Mouse (Mus musculus) monocyte, adult 2 months (primary cell): ENCODE data around the gene 0610009B22Rik.
A peak's percentile ranks its signal among the peaks of the same experiment; 100 is the strongest.

Source experiments
- DNase-seq, 2 experiments: peaks; one replicate each; pipeline ENCODE4 v3.0.0; 2022; ENCODE audit warnings: low spot score in 2 of 2, low read depth in 1 of 2

0610009B22Rik gene

GRCm38 (mm10) chr11:51661867-51662365, 26.8 kb downstream of the 0610009B22Rik start:
- no peak for DNase-seq

DNA sequence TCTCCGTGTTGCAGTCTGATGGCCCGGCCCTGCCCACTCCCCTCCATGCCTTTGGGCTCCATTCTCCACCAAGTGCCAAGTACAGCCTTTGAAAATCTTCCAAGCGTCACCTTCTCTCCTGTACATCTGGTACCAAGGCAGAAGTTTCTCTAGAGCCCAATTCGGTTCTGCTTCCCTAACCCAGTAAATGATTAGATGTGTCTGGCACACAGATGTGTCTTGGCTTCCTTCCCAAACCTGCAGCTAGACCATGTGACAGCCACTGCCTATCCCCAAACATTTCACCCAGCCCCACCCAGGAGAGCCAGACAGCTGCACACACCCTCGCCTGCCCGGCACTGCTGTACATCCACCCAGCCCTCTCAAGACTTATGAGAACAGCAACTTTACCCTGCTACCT, 30.0 kb downstream of the 0610009B22Rik start:
- DNase-seq: no peak

GRCm38 (mm10) chr11:51658291-51658690, 30.4 kb downstream of the 0610009B22Rik start:
- no peak for DNase-seq

DNA sequence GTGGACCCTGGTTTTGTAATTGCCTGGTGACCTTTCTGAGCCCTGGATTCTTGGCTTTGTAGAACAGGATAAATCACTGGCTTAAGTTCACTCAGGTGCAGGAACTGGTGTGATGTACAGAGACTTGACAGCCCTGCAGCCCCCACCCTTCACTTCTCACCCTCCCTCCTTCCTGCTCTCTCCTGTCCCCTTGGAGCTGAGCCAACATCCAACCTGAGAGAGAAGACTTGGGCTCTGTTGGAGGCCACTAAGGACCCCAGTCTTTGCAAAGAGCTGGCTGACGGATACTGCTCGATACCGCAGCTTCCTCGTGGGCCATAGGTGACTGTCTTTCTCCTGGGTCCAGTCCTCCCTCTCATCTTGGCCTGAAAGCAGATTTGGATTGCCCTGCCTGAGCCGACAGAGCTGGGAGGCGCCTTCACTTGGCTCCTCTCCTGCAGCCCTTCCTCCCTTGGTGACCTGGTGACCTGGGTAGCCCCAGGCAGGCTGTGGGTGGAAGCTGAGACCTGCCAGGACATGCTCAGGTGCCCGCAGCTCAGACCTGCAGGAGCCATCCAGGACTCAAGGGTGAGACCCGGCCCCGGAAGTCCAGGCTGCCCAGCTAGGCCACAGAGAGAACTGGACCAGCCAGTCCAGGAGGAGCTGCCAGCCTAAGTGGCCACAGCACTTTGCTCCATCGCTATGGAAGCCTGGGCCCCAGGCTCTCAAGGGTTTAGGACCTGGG, 31.7 kb downstream of the 0610009B22Rik start:
- DNase-seq: no peak

DNA sequence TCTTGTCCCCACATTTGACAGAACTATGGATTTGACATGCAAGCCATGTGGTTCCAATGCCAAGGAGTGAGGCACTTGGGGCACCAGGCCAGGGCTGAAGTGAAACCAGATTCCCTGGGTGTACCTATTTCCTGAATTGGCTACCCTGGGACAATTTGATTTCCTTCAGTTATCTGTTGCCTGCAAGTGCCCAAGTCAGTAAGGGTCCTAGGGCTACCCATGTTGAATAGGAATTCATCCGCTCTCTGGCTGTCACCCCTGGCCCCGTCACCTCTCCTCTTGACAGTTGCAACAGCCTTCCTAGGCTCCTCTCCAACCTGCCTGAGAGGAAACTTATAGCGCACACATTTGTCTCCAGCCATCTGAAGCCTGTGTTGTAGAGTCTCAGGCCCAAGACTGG, 33.8 kb downstream of the 0610009B22Rik start:
- DNase-seq: no peak

DNA sequence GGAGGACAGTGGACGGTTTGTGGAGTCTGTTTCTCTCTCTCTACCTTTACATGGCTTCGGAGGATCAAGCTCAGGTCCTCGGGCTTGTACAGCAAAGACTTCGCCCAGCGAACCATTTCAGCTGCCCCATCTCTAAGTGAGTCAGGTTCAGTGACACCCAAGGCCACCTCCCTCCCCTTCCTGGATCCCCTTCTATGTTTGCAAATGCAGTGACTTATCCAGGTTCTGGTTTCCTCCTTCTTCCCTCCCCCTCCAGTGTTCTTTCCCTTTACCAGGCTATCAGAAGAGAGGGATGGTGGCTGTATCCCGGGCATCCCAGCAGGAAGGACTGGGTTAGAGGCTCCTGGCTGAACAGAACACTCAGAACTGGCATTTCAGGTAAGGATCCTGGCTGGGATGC, 34.9 kb downstream of the 0610009B22Rik start:
- DNase-seq: no peak

- no peak for DNase-seq
Observed at GRCm38 (mm10) chr11:51652889-51653418, 35.7 kb downstream of the 0610009B22Rik start.

GRCm38 (mm10) chr11:51650691-51651515, 37.8 kb downstream of the 0610009B22Rik start, which contains the start of the genes N4bp3 and D930048N14Rik:
N4bp3 (minus strand) TSS chr11:51650842.
D930048N14Rik (plus strand) TSS chr11:51650954.
- peak in 1 of 2 experiments; percentile 38 for DNase-seq

DNA sequence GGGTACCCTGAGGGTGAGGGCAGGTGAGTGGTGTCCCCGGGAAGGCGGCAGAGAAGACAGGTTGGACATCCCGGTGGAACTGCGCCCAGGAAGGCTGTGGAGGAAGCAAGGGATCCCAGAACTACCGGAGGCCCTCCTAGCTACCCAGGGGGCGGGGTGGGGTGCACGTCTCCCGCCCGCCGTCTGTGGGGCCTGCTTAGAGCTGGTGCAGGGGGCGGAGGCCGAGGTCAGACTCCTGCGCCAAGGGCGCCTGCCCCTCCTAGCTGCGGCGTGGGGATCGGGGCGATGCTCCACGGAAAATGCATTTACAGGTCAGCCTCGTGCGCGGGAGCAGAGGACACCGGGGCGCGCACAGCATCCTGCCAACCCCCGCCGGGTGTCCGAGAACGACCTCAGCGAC, 38.4 kb downstream of the 0610009B22Rik start:
- no peak for DNase-seq

DNA sequence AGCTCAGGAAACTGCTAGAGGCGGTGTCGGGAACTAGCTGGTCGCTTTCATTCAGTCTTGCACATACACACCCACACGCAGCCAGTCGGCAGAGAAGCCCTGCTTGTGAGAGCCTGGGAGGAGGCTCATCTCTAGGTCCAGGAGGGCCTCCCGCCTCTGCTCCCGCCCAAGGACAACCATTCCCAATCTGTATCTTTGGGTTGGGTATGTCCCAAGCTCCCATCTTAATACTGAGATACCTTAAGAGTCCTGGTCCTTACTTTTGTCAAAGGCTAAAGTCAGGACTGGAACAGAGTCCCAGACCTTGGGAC, 38.8 kb downstream of the 0610009B22Rik start:
- DNase-seq: no peak

DNA sequence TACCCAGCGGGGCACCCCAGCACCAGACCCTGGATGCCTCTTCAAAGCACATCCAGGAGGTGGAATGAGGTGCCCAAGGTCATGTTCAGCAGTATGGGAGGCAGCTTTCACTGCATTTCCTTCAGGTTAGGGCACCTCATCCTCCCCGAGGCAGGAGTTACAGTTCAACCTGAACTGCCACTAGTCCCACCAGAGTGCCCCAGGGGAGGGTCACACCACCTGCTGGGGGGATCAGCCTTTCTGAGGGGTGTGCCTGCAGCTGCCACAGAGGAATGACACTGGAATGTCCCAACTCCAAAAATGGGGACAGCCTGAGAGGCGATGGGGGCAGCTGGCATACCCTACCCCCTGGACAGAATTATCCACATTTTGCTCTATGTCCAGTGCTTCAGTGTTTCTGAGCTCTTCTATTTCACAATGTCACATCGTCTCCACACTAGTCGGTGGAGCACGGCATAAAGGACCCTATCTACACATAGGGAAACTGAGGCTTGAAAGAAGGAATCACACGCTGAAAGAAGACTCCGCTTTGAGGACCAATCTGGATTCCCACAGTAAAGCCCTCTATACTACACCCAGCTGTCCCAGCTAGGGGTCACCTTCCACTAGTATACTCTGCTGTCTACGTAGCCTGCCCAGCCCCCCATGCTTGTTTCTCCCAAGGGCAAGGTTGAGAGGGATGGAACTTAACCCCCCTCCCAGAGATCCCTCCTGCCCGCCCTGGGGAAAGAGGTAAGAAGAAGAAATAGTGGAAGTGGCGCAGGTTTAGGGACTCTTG, 39.4 kb downstream of the 0610009B22Rik start:
- no peak for DNase-seq

- DNase-seq: no peak
Observed at GRCm38 (mm10) chr11:51648566-51648965, 40.1 kb downstream of the 0610009B22Rik start.

- no peak for DNase-seq
Observed at GRCm38 (mm10) chr11:51646751-51647667, 41.7 kb downstream of the 0610009B22Rik start.

- DNase-seq: no peak
Observed at GRCm38 (mm10) chr11:51646245-51646644, 42.4 kb downstream of the 0610009B22Rik start.

DNA sequence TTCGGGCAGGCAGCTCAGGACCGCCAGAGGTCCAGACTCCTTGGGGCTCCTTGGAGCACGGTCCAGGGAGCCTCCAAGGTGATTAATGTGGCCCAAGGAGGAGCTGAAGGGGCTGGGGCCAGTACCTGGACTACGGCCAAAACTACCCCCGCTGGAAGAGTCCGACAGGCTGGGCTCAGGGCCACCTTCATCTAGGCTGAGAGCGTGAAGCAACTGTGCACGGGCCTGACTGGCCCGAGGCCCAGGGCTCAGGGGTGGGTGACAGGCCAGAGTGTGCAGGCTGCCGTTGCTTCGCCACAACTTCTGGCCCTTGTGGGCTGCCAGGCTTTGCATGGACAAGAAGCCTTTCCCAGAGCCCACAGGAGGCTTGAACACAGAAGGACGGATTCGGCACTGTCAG, 43.4 kb downstream of the 0610009B22Rik start:
- DNase-seq: no peak

DNA sequence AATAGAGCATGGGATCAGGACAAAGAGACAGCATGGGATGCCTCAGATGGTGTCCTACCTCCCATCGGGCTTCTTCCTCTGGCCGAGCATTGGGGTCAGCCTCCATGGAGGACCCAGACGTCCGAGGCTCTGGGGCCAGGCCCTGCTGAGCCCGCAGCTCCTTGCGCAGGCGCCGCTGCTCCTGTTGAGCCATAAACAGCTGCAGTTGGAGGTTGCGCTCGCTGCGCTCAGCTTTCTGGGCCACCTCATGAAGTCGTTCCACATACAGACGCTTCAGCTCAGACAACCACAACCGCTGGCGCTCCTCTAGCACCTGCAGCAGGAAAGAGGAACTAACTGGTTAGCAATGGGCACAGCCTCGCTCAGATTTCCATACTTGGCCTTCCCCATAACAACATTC, 44.5 kb downstream of the 0610009B22Rik start:
- DNase-seq: no peak

DNA sequence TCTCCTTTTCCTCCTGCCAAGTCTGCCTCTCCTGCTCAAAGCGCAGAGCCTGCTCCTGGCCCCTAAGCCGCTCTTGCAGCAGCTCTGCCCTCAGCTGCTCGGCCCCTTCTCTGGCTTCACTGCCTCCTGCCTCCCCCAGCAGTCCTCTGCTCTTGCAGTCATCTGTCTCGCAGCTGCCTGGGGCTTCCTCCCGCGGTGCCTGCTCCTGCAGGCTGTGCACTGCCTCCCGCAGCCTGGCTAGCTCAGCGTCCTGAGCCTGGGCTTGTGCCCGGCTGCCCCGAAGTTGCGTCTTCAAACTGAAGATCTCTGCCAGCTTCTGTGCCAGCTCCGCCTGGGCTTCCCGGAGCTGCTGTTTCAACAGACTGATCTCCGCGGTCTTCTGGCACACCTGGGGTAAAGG, 44.9 kb downstream of the 0610009B22Rik start:
- no peak for DNase-seq

DNA sequence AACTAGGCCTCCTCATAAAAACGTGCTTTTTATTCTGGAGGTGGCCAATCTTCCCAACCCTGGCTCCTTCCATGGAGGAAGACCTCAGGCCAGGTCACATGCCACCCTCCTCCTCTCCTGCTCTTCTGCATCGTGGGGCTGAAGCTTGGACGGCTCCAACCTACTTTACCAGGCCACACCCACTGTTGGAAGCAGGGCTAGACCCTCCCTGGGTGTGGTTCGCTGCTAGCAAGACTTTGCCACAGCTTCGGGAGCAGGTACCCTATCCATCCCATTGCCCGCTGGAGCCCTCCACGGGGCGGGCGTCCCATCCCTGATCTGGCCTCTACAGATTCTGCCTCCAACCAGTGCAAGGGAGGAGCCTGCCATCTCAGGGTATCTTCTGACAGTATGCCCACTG, 45.5 kb downstream of the 0610009B22Rik start:
- DNase-seq: no peak

DNA sequence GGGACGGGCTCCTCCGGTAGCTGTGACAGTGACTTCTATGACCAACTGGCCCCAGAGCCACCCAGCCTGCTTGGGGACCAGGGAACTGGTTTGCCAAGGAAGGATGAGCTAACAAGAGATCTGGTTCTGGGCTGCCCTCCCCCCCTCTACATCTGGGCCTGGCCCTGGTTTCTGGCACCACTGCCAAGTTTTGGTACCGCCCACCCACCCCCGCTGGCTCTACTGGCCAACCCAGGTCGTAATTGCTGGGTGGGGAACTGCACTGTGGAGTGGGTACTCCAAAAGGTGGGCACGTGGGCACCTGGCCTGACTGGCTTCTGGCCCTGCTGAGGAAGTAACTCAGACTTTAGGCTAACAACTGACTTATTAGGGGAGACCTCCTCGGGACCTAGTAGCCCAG, 47.9 kb downstream of the 0610009B22Rik start:
- DNase-seq: no peak

- DNase-seq: no peak
Observed at GRCm38 (mm10) chr11:51638497-51638896, 50.2 kb downstream of the 0610009B22Rik start.
